Mouse (Mus musculus): ENCODE data around the gene Wdr75.

Gene Wdr75

GRCm38 (mm10) chr1:45794969-45795908, at the start of gene Wdr75:
Wdr75 (plus strand) TSS chr1:45795166.
- in situ Hi-C loops (cut with MboI; ENCODE audit: low sequenced_read_pairs): no loop called here

- in situ Hi-C loops (cut with MboI; ENCODE audit: low sequenced_read_pairs): no loop called here
Observed at GRCm38 (mm10) chr1:45755902-45756301, 39.1 kb upstream of the Wdr75 start.

- in situ Hi-C loops (cut with MboI; ENCODE audit: low sequenced_read_pairs): no loop called here
Observed at GRCm38 (mm10) chr1:45756707-45757106, 38.3 kb upstream of the Wdr75 start.

- in situ Hi-C loops (cut with MboI; ENCODE audit: low sequenced_read_pairs): no loop called here
Observed at GRCm38 (mm10) chr1:45758011-45758410, 37.0 kb upstream of the Wdr75 start.

GRCm38 (mm10) chr1:45760667-45761467, 34.1 kb upstream of the Wdr75 start:
- in situ Hi-C loops (cut with MboI; ENCODE audit: low sequenced_read_pairs): no loop called here

GRCm38 (mm10) chr1:45761468-45761795, 33.5 kb upstream of the Wdr75 start:
- in situ Hi-C loops (cut with MboI; ENCODE audit: low sequenced_read_pairs): no loop called here

GRCm38 (mm10) chr1:45765678-45766077, 29.3 kb upstream of the Wdr75 start:
- in situ Hi-C loops (cut with MboI; ENCODE audit: low sequenced_read_pairs): no loop called here

GRCm38 (mm10) chr1:45766123-45766522, 28.8 kb upstream of the Wdr75 start:
- in situ Hi-C loops (cut with MboI; ENCODE audit: low sequenced_read_pairs): no loop called here

- in situ Hi-C loops (cut with MboI; ENCODE audit: low sequenced_read_pairs): no loop called here
Observed at GRCm38 (mm10) chr1:45767533-45767932, 27.4 kb upstream of the Wdr75 start.

- in situ Hi-C loops (cut with MboI; ENCODE audit: low sequenced_read_pairs): no loop called here
Observed at GRCm38 (mm10) chr1:45769321-45769720, 25.6 kb upstream of the Wdr75 start.

- in situ Hi-C loops (cut with MboI; ENCODE audit: low sequenced_read_pairs): no loop called here
Observed at GRCm38 (mm10) chr1:45770051-45770450, 24.9 kb upstream of the Wdr75 start.

GRCm38 (mm10) chr1:45780606-45781288, 14.2 kb upstream of the Wdr75 start:
- in situ Hi-C loops (cut with MboI; ENCODE audit: low sequenced_read_pairs): no loop called here

- in situ Hi-C loops (cut with MboI; ENCODE audit: low sequenced_read_pairs): no loop called here
Observed at GRCm38 (mm10) chr1:45816889-45817288, 21.9 kb downstream of the Wdr75 start.

- in situ Hi-C loops (cut with MboI; ENCODE audit: low sequenced_read_pairs): no loop called here
Observed at GRCm38 (mm10) chr1:45818564-45818963, 23.6 kb downstream of the Wdr75 start.

- in situ Hi-C loops (cut with MboI; ENCODE audit: low sequenced_read_pairs): loop anchor here (10.0 kb wide), 1 partner anchor 200 kb away; no protein-coding TSS in a partner anchor
Observed at GRCm38 (mm10) chr1:45824441-45824840, 29.5 kb downstream of the Wdr75 start.

GRCm38 (mm10) chr1:45825140-45825539, 30.2 kb downstream of the Wdr75 start:
- in situ Hi-C loops (cut with MboI; ENCODE audit: low sequenced_read_pairs): loop anchor here (10.0 kb wide), 1 partner anchor 200 kb away; no protein-coding TSS in a partner anchor

- in situ Hi-C loops (cut with MboI; ENCODE audit: low sequenced_read_pairs): loop anchor here (10.0 kb wide), 1 partner anchor 199 kb away; no protein-coding TSS in a partner anchor
Observed at GRCm38 (mm10) chr1:45825630-45826029, 30.7 kb downstream of the Wdr75 start.

GRCm38 (mm10) chr1:45826148-45826547, 31.2 kb downstream of the Wdr75 start:
- in situ Hi-C loops (cut with MboI; ENCODE audit: low sequenced_read_pairs): loop anchor here (10.0 kb wide), 1 partner anchor 199 kb away; no protein-coding TSS in a partner anchor

- in situ Hi-C loops (cut with MboI; ENCODE audit: low sequenced_read_pairs): loop anchor here (10.0 kb wide), 1 partner anchor 198 kb away; no protein-coding TSS in a partner anchor
Observed at GRCm38 (mm10) chr1:45826796-45827195, 31.8 kb downstream of the Wdr75 start.

- in situ Hi-C loops (cut with MboI; ENCODE audit: low sequenced_read_pairs): no loop called here
Observed at GRCm38 (mm10) chr1:45830453-45831206, 35.7 kb downstream of the Wdr75 start.
